Mouse (Mus musculus): ENCODE measurements around the gene Olfr781. TPM values are rescaled to one million over a fixed set of nuclear protein-coding genes. Genes with fewer than 3 reads are reported as not detected.
"Not testable (repeated sequence)": the region's sequence is repeated elsewhere in the genome, so short reads cannot be mapped to it uniquely, and the experiment has no call there.

The Olfr781 gene
- polyA plus RNA-seq (2015; fragmentation: Nextera tagmentation; extraction: Ambion mirVana): not detected in 2 replicates

DNA sequence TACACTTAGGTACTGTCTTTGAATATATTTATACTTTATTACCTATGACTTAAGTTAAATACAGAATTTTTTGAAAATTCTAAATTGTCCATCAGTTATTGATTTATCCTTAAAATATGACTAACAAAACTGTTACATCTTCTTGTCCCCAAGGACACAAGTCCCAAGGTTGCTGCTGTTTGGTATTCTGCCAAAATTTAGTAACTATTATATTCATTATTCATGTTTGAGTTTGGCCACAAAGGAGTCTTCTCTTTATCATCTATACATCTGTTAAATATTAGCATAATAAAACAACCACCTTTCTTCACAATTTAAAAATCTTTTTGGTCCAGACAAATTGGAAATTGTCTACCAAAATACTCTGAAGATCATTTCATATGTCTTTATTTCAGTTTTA is at the start of gene Olfr781:
TSS of gene Olfr781 (plus strand) at position 301 of the 400 bp plus-strand sequence.
- H3K9ac ChIP-seq: no peak within 1 kb of the TSS
- no peaks in the 10 kb centered on the region for H3K36me3 ChIP-seq
- H3K9me3 ChIP-seq: no peaks in the 10 kb centered on the region
- no peak within 1 kb of the TSS for H3K4me3 ChIP-seq
- H3K4me1 ChIP-seq (replicated peaks): no peaks in the 10 kb centered on the region
- H3K27me3 ChIP-seq: no peaks in the 10 kb centered on the region
- no peak within 1 kb of the TSS for H3K27ac ChIP-seq (replicated peaks)
- H3K4me2 ChIP-seq: no peak within 1 kb of the TSS
- ATAC-seq (ENCODE audit: low FRiP score, low read depth): no peak

DNA sequence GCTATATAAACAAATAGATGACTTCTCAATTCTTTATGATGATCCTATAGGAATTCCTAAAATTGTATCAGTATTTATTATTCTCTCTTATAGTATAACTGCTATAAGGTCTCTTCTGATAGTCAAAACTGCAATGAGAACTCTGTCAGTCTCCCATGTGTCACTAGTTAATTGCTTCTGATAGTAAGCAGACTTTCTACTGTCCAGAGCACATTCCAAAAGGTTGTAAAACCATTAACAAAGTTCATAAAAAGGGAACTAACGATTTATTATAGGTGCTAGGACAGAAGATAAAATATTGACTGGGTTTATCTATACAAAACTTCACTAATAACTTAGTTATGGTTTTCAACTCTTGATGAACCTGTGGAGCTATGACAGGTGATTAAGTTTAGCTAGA is 15.7 kb upstream of the Olfr781 start:
- not testable (repeated sequence) for H3K27me3 ChIP-seq; ATAC-seq (ENCODE audit: low FRiP score, low read depth); H3K36me3 ChIP-seq; H3K9ac ChIP-seq; H3K9me3 ChIP-seq; H3K27ac ChIP-seq (replicated peaks); H3K4me2 ChIP-seq; H3K4me1 ChIP-seq (replicated peaks); H3K4me3 ChIP-seq
- 75% methylated on average over 1 of the region's 1 CpGs for WGBS

DNA sequence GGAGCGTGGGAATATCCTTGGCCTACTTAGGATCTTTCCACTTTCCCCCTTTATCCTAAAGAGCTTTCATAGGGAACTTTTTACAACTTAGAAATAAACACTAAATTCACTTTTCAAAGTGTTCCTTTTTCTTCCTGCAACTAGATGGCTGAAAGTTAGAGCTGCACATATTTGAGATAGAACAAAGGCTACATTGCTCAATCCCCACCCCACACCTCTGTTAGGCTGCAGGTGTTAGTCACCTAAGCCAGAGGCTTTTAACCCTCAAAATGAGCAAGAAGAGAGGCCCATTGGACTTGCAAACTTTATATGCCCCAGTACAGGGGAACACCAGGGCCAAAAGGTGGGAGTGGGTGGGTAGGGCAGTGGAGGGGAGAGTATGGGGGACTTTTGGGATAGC is 15.1 kb upstream of the Olfr781 start:
- H3K4me1 ChIP-seq (replicated peaks): not testable (repeated sequence)
- WGBS: 100% methylated on average over 1 of the region's 1 CpGs

DNA sequence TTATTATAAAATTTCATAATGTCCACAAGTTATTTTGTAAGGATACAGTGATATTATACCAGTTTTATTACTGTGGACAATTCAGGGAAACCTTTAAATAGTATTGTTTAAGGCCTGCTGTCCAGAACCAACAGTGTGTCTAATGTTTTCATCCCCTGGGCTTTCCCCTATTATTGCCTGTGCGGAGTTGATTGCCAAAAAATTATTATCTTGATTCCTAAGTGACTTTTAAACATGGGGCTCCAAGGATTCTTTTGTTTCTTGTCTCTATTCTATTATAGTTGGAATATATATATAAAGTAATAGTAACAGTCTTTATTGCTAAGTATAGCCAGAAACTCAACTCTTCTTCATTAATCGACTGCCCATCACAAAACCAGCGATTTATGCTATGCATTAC is 10.8 kb upstream of the Olfr781 start, which contains the start of gene Olfr780:
TSS of gene Olfr780 (plus strand) at position 301 of the 400 bp plus-strand sequence.
- no peak within 1 kb of the TSS for H3K9ac ChIP-seq
- WGBS: 89% methylated on average over 3 of the region's 3 CpGs

More for the DNA sequence above, 15.1 kb upstream of the Olfr781 start:
- H3K27ac ChIP-seq (replicated peaks); H3K4me2 ChIP-seq; H3K27me3 ChIP-seq; H3K9ac ChIP-seq; H3K36me3 ChIP-seq; H3K4me3 ChIP-seq; H3K9me3 ChIP-seq; ATAC-seq (ENCODE audit: low FRiP score, low read depth): not testable (repeated sequence)

DNA sequence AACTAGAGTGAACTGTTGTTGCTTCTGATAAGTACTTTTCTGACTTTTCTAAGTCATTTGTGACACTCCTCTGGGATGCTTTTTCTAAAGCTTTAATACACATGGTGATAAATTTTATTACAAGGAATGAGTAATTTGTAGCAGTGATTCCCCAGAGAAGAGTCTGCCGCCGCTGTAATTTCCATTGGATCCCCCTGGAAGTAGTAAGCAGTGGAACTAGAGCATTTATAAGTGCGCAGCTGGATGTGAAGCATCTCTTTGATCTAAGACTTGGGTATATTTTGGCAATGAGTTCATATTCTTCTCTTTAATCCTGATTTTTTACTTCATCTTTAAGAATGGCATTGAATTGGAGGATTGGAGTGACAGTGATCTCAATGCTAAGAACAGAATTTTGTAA is 19.9 kb downstream of the Olfr781 start, which contains the start of gene Olfr782:
TSS of gene Olfr782 (plus strand) at position 301 of the 400 bp plus-strand sequence.
- Histone ChIP-seq H3K4me1 (replicated peaks) (no peaks in the 10 kb centered on the region), H3K36me3 (no peaks in the 10 kb centered on the region), H3K4me2 (no peak within 1 kb of the TSS), H3K9ac (no peak within 1 kb of the TSS), H3K27me3 (no peaks in the 10 kb centered on the region), H3K4me3 (no peak within 1 kb of the TSS), H3K9me3 (no peaks in the 10 kb centered on the region), H3K27ac (replicated peaks) (no peak within 1 kb of the TSS)
- ATAC-seq (ENCODE audit: low FRiP score, low read depth): no peak
- WGBS: 79% methylated on average over 3 of the region's 3 CpGs

More for the DNA sequence above, 10.8 kb upstream of the Olfr781 start, which contains the start of gene Olfr780:
- Histone ChIP-seq H3K27me3 (no peaks in the 10 kb centered on the region), H3K4me2 (no peak within 1 kb of the TSS), H3K9me3 (no peaks in the 10 kb centered on the region), H3K36me3 (no peaks in the 10 kb centered on the region), H3K4me1 (replicated peaks) (no peaks in the 10 kb centered on the region), H3K4me3 (no peak within 1 kb of the TSS), H3K27ac (replicated peaks) (no peak within 1 kb of the TSS)
- no peak for ATAC-seq (ENCODE audit: low FRiP score, low read depth)

DNA sequence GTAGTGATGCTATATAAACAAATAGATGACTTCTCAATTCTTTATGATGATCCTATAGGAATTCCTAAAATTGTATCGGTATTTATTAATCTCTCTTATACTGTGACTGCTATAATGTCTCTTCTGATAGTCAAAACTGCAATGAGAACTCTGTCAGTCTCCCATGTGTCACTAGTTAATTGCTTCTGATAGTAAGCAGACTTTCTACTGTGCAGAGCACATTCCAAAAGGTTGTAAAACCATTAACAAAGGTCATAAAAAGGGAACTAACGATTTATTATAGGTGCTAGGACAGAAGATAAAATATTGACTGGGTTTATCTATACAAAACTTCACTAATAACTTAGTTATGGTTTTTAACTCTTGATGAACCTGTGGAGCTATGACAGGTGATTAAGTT is 23.8 kb downstream of the Olfr781 start:
- not testable (repeated sequence) for H3K27ac ChIP-seq (replicated peaks); ATAC-seq (ENCODE audit: low FRiP score, low read depth); H3K36me3 ChIP-seq; H3K4me2 ChIP-seq; H3K27me3 ChIP-seq; H3K4me3 ChIP-seq; H3K9ac ChIP-seq; H3K9me3 ChIP-seq; H3K4me1 ChIP-seq (replicated peaks)
- WGBS: 78% methylated on average over 2 of the region's 2 CpGs

DNA sequence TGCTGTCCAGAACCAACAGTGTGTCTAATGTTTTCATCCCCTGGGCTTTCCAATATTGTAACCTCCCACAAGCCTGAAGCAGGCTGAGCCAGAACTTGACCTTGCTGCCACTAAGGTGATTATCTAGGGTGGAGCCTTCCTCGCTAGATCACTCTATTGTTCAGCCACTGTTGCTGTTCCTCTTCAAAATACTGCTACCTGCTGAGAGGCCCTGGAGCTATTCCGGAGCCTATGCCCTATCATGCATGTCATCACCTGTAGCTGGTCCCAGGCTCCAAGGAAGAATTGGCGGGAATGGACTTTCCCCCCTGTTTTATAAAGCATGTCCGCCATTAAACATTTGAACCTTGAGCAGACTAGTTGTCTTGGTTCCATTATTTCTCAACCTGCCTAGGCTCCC is 27.8 kb downstream of the Olfr781 start:
- H3K27ac ChIP-seq (replicated peaks); H3K9me3 ChIP-seq; H3K36me3 ChIP-seq; H3K4me3 ChIP-seq; H3K4me2 ChIP-seq; H3K9ac ChIP-seq; ATAC-seq (ENCODE audit: low FRiP score, low read depth); H3K27me3 ChIP-seq; H3K4me1 ChIP-seq (replicated peaks): not testable (repeated sequence)
- WGBS: 85% methylated on average over 4 of the region's 4 CpGs

DNA sequence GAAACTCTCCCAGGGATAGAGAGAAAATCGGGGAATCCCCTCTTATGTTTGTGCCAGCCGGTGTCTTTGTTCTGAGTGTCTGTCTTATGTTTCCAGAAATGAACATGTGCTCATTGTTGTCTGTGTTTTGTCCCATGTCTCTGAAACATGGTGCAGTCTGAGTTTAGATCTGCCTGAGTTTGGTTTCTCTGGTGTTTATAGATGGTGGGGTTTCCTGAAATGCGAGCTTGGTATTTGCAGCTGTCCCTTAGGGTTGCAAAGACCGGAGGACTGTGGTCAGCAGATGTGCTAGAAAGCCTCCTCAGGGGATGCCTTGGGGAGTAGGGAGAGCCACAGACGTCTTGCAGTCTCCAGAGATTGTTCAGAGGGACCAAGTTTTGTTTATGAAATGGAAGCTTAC is 28.7 kb downstream of the Olfr781 start:
- H3K4me3 ChIP-seq: no peak overlapping the region
- no peak overlapping the region for H3K9ac ChIP-seq
- no peak overlapping the region for H3K4me2 ChIP-seq
- H3K27ac ChIP-seq (replicated peaks): no peak overlapping the region
- H3K9me3 ChIP-seq: 0 out of 2 replicates have a peak, but pooled peaks cover 3% of the 10 kb centered on the region
- H3K4me1 ChIP-seq (replicated peaks): no peaks in the 10 kb centered on the region
- 83% methylated on average over 5 of the region's 5 CpGs for WGBS
- no peaks in the 10 kb centered on the region for H3K27me3 ChIP-seq
- H3K36me3 ChIP-seq: no peaks in the 10 kb centered on the region
- ATAC-seq (ENCODE audit: low FRiP score, low read depth): no peak

DNA sequence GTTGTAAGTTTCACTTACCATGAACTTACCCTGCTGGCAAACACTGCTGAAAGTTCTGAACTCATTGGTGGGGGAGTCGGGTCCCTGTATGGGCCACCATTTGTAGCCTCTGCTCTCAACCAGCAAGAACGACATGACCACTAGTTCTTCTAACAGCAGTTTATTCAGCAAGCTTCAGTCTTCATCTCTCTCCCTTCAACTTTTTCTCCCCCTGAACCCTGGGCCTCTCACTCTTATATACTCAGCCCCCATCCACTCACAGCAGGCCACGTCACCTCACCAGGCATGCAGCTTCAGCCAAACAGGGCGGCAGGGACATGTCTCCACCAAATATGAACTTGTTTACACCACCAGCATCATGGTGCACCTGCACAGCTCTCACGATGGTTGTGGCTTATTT is 45.4 kb downstream of the Olfr781 start:
- H3K4me3 ChIP-seq; H3K9ac ChIP-seq; H3K27ac ChIP-seq (replicated peaks); H3K4me1 ChIP-seq (replicated peaks); H3K9me3 ChIP-seq; ATAC-seq (ENCODE audit: low FRiP score, low read depth); H3K4me2 ChIP-seq; H3K36me3 ChIP-seq; H3K27me3 ChIP-seq: not testable (repeated sequence)
- 95% methylated on average over 5 of the region's 5 CpGs for WGBS

Other genes starting within 250 kb of the Olfr781 start
- gene Olfr767, start 245.9 kb upstream of the Olfr781 start, polyA plus RNA-seq (2015; fragmentation: Nextera tagmentation; extraction: Ambion mirVana): not detected in 2 replicates
- gene Olfr768, start 229.5 kb upstream of the Olfr781 start, polyA plus RNA-seq (2015; fragmentation: Nextera tagmentation; extraction: Ambion mirVana): not detected in 2 replicates
- gene Olfr769, start 211.0 kb upstream of the Olfr781 start, polyA plus RNA-seq (2015; fragmentation: Nextera tagmentation; extraction: Ambion mirVana): not detected in 2 replicates
- gene Olfr770, start 189.9 kb upstream of the Olfr781 start, polyA plus RNA-seq (2015; fragmentation: Nextera tagmentation; extraction: Ambion mirVana): not detected in 2 replicates
- gene Olfr771, start 164.1 kb upstream of the Olfr781 start, polyA plus RNA-seq (2015; fragmentation: Nextera tagmentation; extraction: Ambion mirVana): not detected in 2 replicates
- not detected in 2 replicates for gene Olfr772, start 150.9 kb upstream of the Olfr781 start, polyA plus RNA-seq (2015; fragmentation: Nextera tagmentation; extraction: Ambion mirVana)
- gene Olfr773, start 141.4 kb upstream of the Olfr781 start, polyA plus RNA-seq (2015; fragmentation: Nextera tagmentation; extraction: Ambion mirVana): not detected in 2 replicates
- gene Olfr774, start 92.7 kb upstream of the Olfr781 start, polyA plus RNA-seq (2015; fragmentation: Nextera tagmentation; extraction: Ambion mirVana): not detected in 2 replicates
- gene Olfr775, start 80.4 kb upstream of the Olfr781 start, polyA plus RNA-seq (2015; fragmentation: Nextera tagmentation; extraction: Ambion mirVana): not detected in 2 replicates
- not detected in 2 replicates for gene Olfr776, start 69.7 kb upstream of the Olfr781 start, polyA plus RNA-seq (2015; fragmentation: Nextera tagmentation; extraction: Ambion mirVana)
- gene Olfr777, start 57.4 kb upstream of the Olfr781 start, polyA plus RNA-seq (2015; fragmentation: Nextera tagmentation; extraction: Ambion mirVana): not detected in 2 replicates
- not detected in 2 replicates for gene Olfr780, start 10.7 kb upstream of the Olfr781 start, polyA plus RNA-seq (2015; fragmentation: Nextera tagmentation; extraction: Ambion mirVana)
- not detected in 2 replicates for gene Olfr782, start 20.0 kb downstream of the Olfr781 start, polyA plus RNA-seq (2015; fragmentation: Nextera tagmentation; extraction: Ambion mirVana)
- 0.13 and 0.16 TPM in 2 replicates for gene Olfr784, start 55.2 kb downstream of the Olfr781 start, polyA plus RNA-seq (2015; fragmentation: Nextera tagmentation; extraction: Ambion mirVana)
- gene Olfr785, start 76.6 kb downstream of the Olfr781 start, polyA plus RNA-seq (2015; fragmentation: Nextera tagmentation; extraction: Ambion mirVana): not detected in 2 replicates
- gene Olfr786, start 98.5 kb downstream of the Olfr781 start, polyA plus RNA-seq (2015; fragmentation: Nextera tagmentation; extraction: Ambion mirVana): not detected in 2 replicates
- gene Olfr787, start 133.0 kb downstream of the Olfr781 start, polyA plus RNA-seq (2015; fragmentation: Nextera tagmentation; extraction: Ambion mirVana): not detected in 2 replicates
- gene Olfr788, start 142.1 kb downstream of the Olfr781 start, polyA plus RNA-seq (2015; fragmentation: Nextera tagmentation; extraction: Ambion mirVana): not detected in 2 replicates
- not detected in 2 replicates for gene Olfr789, start 155.9 kb downstream of the Olfr781 start, polyA plus RNA-seq (2015; fragmentation: Nextera tagmentation; extraction: Ambion mirVana)
- gene Olfr790, start 169.6 kb downstream of the Olfr781 start, polyA plus RNA-seq (2015; fragmentation: Nextera tagmentation; extraction: Ambion mirVana): not detected in 2 replicates
- not detected in 2 replicates for gene Olfr791, start 192.9 kb downstream of the Olfr781 start, polyA plus RNA-seq (2015; fragmentation: Nextera tagmentation; extraction: Ambion mirVana)
- not detected in 2 replicates for gene Olfr792, start 210.3 kb downstream of the Olfr781 start, polyA plus RNA-seq (2015; fragmentation: Nextera tagmentation; extraction: Ambion mirVana)
- not detected in 2 replicates for gene Olfr794, start 238.8 kb downstream of the Olfr781 start, polyA plus RNA-seq (2015; fragmentation: Nextera tagmentation; extraction: Ambion mirVana)

Measured in hindbrain, embryonic 15.5 days (tissue).